Mouse (Mus musculus): ENCODE results near the gene Snapc3.

The Snapc3 gene

GRCm38 (mm10) chr4:83417160-83417819 lies at the start of gene Snapc3:
Gene Snapc3, plus strand, starts transcription at chr4:83417724.
- peak; percentile 94 for DNase-seq (ENCODE audit: extremely low spot score)

GRCm38 (mm10) chr4:83373381-83373780 lies 44.1 kb upstream of the Snapc3 start:
- DNase-seq (ENCODE audit: extremely low spot score): no peak

GRCm38 (mm10) chr4:83375650-83376049 lies 41.9 kb upstream of the Snapc3 start:
- no peak for DNase-seq (ENCODE audit: extremely low spot score)

- no peak for DNase-seq (ENCODE audit: extremely low spot score)
Observed at GRCm38 (mm10) chr4:83376461-83377015, 41.0 kb upstream of the Snapc3 start.

GRCm38 (mm10) chr4:83379036-83379435 lies 38.5 kb upstream of the Snapc3 start:
- DNase-seq (ENCODE audit: extremely low spot score): no peak

GRCm38 (mm10) chr4:83379746-83380145 lies 37.8 kb upstream of the Snapc3 start:
- no peak for DNase-seq (ENCODE audit: extremely low spot score)

GRCm38 (mm10) chr4:83380266-83380665 lies 37.3 kb upstream of the Snapc3 start:
- no peak for DNase-seq (ENCODE audit: extremely low spot score)

GRCm38 (mm10) chr4:83383899-83384490 lies 33.5 kb upstream of the Snapc3 start:
- DNase-seq (ENCODE audit: extremely low spot score): peak; percentile 2

- DNase-seq (ENCODE audit: extremely low spot score): no peak
Observed at GRCm38 (mm10) chr4:83385091-83385490, 32.4 kb upstream of the Snapc3 start.

- DNase-seq (ENCODE audit: extremely low spot score): no peak
Observed at GRCm38 (mm10) chr4:83390551-83390950, 27.0 kb upstream of the Snapc3 start.

GRCm38 (mm10) chr4:83391956-83392355 lies 25.6 kb upstream of the Snapc3 start:
- no peak for DNase-seq (ENCODE audit: extremely low spot score)

GRCm38 (mm10) chr4:83393733-83394132 lies 23.8 kb upstream of the Snapc3 start:
- no peak for DNase-seq (ENCODE audit: extremely low spot score)

- no peak for DNase-seq (ENCODE audit: extremely low spot score)
Observed at GRCm38 (mm10) chr4:83396346-83396745, 21.2 kb upstream of the Snapc3 start.

- no peak for DNase-seq (ENCODE audit: extremely low spot score)
Observed at GRCm38 (mm10) chr4:83396996-83397770, 20.3 kb upstream of the Snapc3 start.

- no peak for DNase-seq (ENCODE audit: extremely low spot score)
Observed at GRCm38 (mm10) chr4:83398527-83398926, 19.0 kb upstream of the Snapc3 start.

GRCm38 (mm10) chr4:83400691-83401595 lies 16.6 kb upstream of the Snapc3 start:
- no peak for DNase-seq (ENCODE audit: extremely low spot score)

GRCm38 (mm10) chr4:83401712-83402111 lies 15.8 kb upstream of the Snapc3 start:
- DNase-seq (ENCODE audit: extremely low spot score): no peak

- no peak for DNase-seq (ENCODE audit: extremely low spot score)
Observed at GRCm38 (mm10) chr4:83407688-83408087, 9.8 kb upstream of the Snapc3 start.

GRCm38 (mm10) chr4:83409867-83410505 lies 7.5 kb upstream of the Snapc3 start:
- no peak for DNase-seq (ENCODE audit: extremely low spot score)

GRCm38 (mm10) chr4:83412060-83412459 lies 5.5 kb upstream of the Snapc3 start:
- no peak for DNase-seq (ENCODE audit: extremely low spot score)

GRCm38 (mm10) chr4:83414241-83414824 lies 3.2 kb upstream of the Snapc3 start:
- no peak for DNase-seq (ENCODE audit: extremely low spot score)

All from embryo, embryonic 9.5 days (tissue).